Mouse (Mus musculus): ENCODE measurements around the gene Tshz2. TPM values are rescaled to one million over a fixed set of nuclear protein-coding genes. Genes with fewer than 3 reads are reported as not detected.
"Not testable (repeated sequence)": the region's sequence is repeated elsewhere in the genome, so short reads cannot be mapped to it uniquely, and the experiment has no call there.

Tshz2 gene
- 10 to 100 TPM; 22.4 to 24.8 TPM for total RNA-seq (2021)
- long read RNA-seq, experiment 1, partial matches to known transcripts: 0 of 8 reads
- long read RNA-seq, experiment 1, other reads (novel, unspliced or antisense): 8 of 8 reads
- long read RNA-seq, experiment 2, partial matches to known transcripts: 0 of 9 reads
- long read RNA-seq, experiment 2, other reads (novel, unspliced or antisense): 7 of 9 reads

- peak; percentile 52 for DNase-seq
Observed at GRCm38 (mm10) chr2:169632338-169633151, at the start of gene Tshz2. Gene Tshz2, plus strand, starts transcription at chr2:169633013.

GRCm38 (mm10) chr2:169583476-169583875 is 49.3 kb upstream of the Tshz2 start:
- no peak for DNase-seq

- no peak for DNase-seq
Observed at GRCm38 (mm10) chr2:169584745-169585456, 47.9 kb upstream of the Tshz2 start.

GRCm38 (mm10) chr2:169585631-169586285 is 47.1 kb upstream of the Tshz2 start:
- DNase-seq: no peak

GRCm38 (mm10) chr2:169586688-169587087 is 46.1 kb upstream of the Tshz2 start:
- DNase-seq: no peak

- DNase-seq: not testable (repeated sequence)
Observed at GRCm38 (mm10) chr2:169587645-169588044, 45.2 kb upstream of the Tshz2 start, which contains the start of gene Gm11011. Gene Gm11011, minus strand, starts transcription at chr2:169587745.

- no peak for DNase-seq
Observed at GRCm38 (mm10) chr2:169589697-169590096, 43.1 kb upstream of the Tshz2 start.

GRCm38 (mm10) chr2:169590412-169590811 is 42.4 kb upstream of the Tshz2 start:
- DNase-seq: no peak

GRCm38 (mm10) chr2:169593742-169594141 is 39.1 kb upstream of the Tshz2 start:
- DNase-seq: no peak

- DNase-seq: no peak
Observed at GRCm38 (mm10) chr2:169597357-169597756, 35.5 kb upstream of the Tshz2 start.

GRCm38 (mm10) chr2:169597971-169598370 is 34.8 kb upstream of the Tshz2 start:
- no peak for DNase-seq

- DNase-seq: no peak
Observed at GRCm38 (mm10) chr2:169599591-169599990, 33.2 kb upstream of the Tshz2 start.

- no peak for DNase-seq
Observed at GRCm38 (mm10) chr2:169600163-169600562, 32.6 kb upstream of the Tshz2 start.

GRCm38 (mm10) chr2:169606901-169607678 is 25.7 kb upstream of the Tshz2 start:
- DNase-seq: no peak

- DNase-seq: no peak
Observed at GRCm38 (mm10) chr2:169607787-169608186, 25.0 kb upstream of the Tshz2 start.

- DNase-seq: no peak
Observed at GRCm38 (mm10) chr2:169609956-169610355, 22.9 kb upstream of the Tshz2 start.

GRCm38 (mm10) chr2:169610882-169611281 is 21.9 kb upstream of the Tshz2 start:
- no peak for DNase-seq

- DNase-seq: no peak
Observed at GRCm38 (mm10) chr2:169611557-169611956, 21.3 kb upstream of the Tshz2 start.

- DNase-seq: no peak
Observed at GRCm38 (mm10) chr2:169614683-169615082, 18.1 kb upstream of the Tshz2 start.

GRCm38 (mm10) chr2:169615998-169616397 is 16.8 kb upstream of the Tshz2 start:
- DNase-seq: no peak

GRCm38 (mm10) chr2:169621201-169621710 is 11.6 kb upstream of the Tshz2 start:
- DNase-seq: no peak

All from gastrocnemius, postnatal 10 days (tissue).